Mouse (Mus musculus): ENCODE results near the gene Tmod1. TPM values are rescaled to one million over a fixed set of nuclear protein-coding genes. Genes with fewer than 3 reads are reported as not detected.

Gene Tmod1
- polyA plus RNA-seq, 1 experiment, result 0.34 TPM

DNA sequence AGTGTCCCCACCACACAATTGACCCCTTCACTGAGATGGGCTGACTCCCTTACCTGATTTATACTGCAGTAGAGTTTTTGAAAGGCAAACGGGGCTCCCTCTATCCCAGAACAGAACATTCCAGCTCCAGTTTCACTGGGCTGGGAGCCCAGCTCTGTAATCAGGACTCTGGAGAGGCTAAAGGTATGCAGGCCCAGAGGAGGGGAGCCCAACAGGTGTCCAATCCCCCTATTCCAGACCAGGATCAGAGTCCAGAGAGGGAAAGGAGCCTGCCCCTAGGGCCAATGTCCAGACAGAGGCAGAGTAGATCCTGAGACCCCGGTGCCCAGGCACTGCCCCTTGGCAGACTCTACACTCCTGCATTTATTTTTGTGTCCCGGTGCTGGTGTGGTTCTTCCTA is 26.2 kb downstream of the Tmod1 start:
- Histone ChIP-seq H3K79me3 (ENCODE audit: low read depth) (no peaks in the 10 kb centered on the region), H3K36me3 (ENCODE audit: control insufficient read depth, insufficient read depth) (no peaks in the 10 kb centered on the region), H3K4me3 (ENCODE audit: insufficient read depth, poor library complexity, severe bottlenecking) (no peak overlapping the region), H3ac (ENCODE audit: control insufficient read depth, insufficient read length, low read depth) (no peak overlapping the region), H3K79me2 (ENCODE audit: control insufficient read depth, insufficient read depth) (no peaks in the 10 kb centered on the region), H3K27me3 (ENCODE audit: control insufficient read depth, insufficient read depth, insufficient read length) (no peaks in the 10 kb centered on the region)
- no peak for TF ChIP-seq CTCF (IDR thresholded peaks at IDR 0.05; ENCODE audit: control insufficient read depth, insufficient read depth, insufficient read length)
- no peak for TF ChIP-seq FOSL1 (IDR thresholded peaks at IDR 0.05; ENCODE audit: insufficient read depth, low read length, poor library complexity, severe bottlenecking)
- TF ChIP-seq MYOG (IDR thresholded peaks at IDR 0.05; ENCODE audit: control insufficient read depth, extremely low read depth, insufficient read length), result no peak

GRCm38 (mm10) chr4:46065695-46066340 is 27.1 kb downstream of the Tmod1 start:
- Histone ChIP-seq H3K79me2 (ENCODE audit: control insufficient read depth, insufficient read depth) (no peaks in the 10 kb centered on the region), H3ac (ENCODE audit: control insufficient read depth, insufficient read length, low read depth) (no peak overlapping the region), H3K27me3 (ENCODE audit: control insufficient read depth, insufficient read depth, insufficient read length) (no peaks in the 10 kb centered on the region), H3K79me3 (ENCODE audit: low read depth) (no peaks in the 10 kb centered on the region), H3K36me3 (ENCODE audit: control insufficient read depth, insufficient read depth) (no peaks in the 10 kb centered on the region), H3K4me3 (ENCODE audit: insufficient read depth, poor library complexity, severe bottlenecking) (no peak overlapping the region)
- TF ChIP-seq MAX (IDR thresholded peaks at IDR 0.05), result no peak
- TF ChIP-seq MYOG (IDR thresholded peaks at IDR 0.05; ENCODE audit: control insufficient read depth, extremely low read depth, insufficient read length), result no peak
- TF ChIP-seq CTCF (IDR thresholded peaks at IDR 0.05; ENCODE audit: control insufficient read depth, insufficient read depth, insufficient read length), result no peak
- peak; percentile 57 for TF ChIP-seq USF1 (IDR thresholded peaks at IDR 0.05; ENCODE audit: low read depth)
- peak; percentile 49 for TF ChIP-seq CEBPB (IDR thresholded peaks at IDR 0.05; ENCODE audit: low read depth)
- no peak for TF ChIP-seq MYOD1 (IDR thresholded peaks at IDR 0.05; ENCODE audit: control insufficient read depth, insufficient read length, low read depth)
- TF ChIP-seq FOSL1 (IDR thresholded peaks at IDR 0.05; ENCODE audit: insufficient read depth, low read length, poor library complexity, severe bottlenecking), result no peak

GRCm38 (mm10) chr4:46068060-46068459 is 29.3 kb downstream of the Tmod1 start:
- Histone ChIP-seq H3K79me2 (ENCODE audit: control insufficient read depth, insufficient read depth) (no peaks in the 10 kb centered on the region), H3K27me3 (ENCODE audit: control insufficient read depth, insufficient read depth, insufficient read length) (no peaks in the 10 kb centered on the region), H3K36me3 (ENCODE audit: control insufficient read depth, insufficient read depth) (no peaks in the 10 kb centered on the region), H3ac (ENCODE audit: control insufficient read depth, insufficient read length, low read depth) (no peak overlapping the region), H3K4me3 (ENCODE audit: insufficient read depth, poor library complexity, severe bottlenecking) (no peak overlapping the region), H3K79me3 (ENCODE audit: low read depth) (no peaks in the 10 kb centered on the region)
- no peak for TF ChIP-seq MAX (IDR thresholded peaks at IDR 0.05)
- no peak for TF ChIP-seq CTCF (IDR thresholded peaks at IDR 0.05; ENCODE audit: control insufficient read depth, insufficient read depth, insufficient read length)
- no peak for TF ChIP-seq USF1 (IDR thresholded peaks at IDR 0.05; ENCODE audit: low read depth)
- no peak for TF ChIP-seq FOSL1 (IDR thresholded peaks at IDR 0.05; ENCODE audit: insufficient read depth, low read length, poor library complexity, severe bottlenecking)
- no peak for TF ChIP-seq MYOG (IDR thresholded peaks at IDR 0.05; ENCODE audit: control insufficient read depth, extremely low read depth, insufficient read length)
- TF ChIP-seq MYOD1 (IDR thresholded peaks at IDR 0.05; ENCODE audit: control insufficient read depth, insufficient read length, low read depth), result no peak
- TF ChIP-seq CEBPB (IDR thresholded peaks at IDR 0.05; ENCODE audit: low read depth), result no peak

- Histone ChIP-seq H3K79me2 (ENCODE audit: control insufficient read depth, insufficient read depth) (no peaks in the 10 kb centered on the region), H3K79me3 (ENCODE audit: low read depth) (no peaks in the 10 kb centered on the region), H3K36me3 (ENCODE audit: control insufficient read depth, insufficient read depth) (no peaks in the 10 kb centered on the region), H3K27me3 (ENCODE audit: control insufficient read depth, insufficient read depth, insufficient read length) (no peaks in the 10 kb centered on the region), H3ac (ENCODE audit: control insufficient read depth, insufficient read length, low read depth) (no peak overlapping the region), H3K4me3 (ENCODE audit: insufficient read depth, poor library complexity, severe bottlenecking) (no peak overlapping the region)
- TF ChIP-seq MAX (IDR thresholded peaks at IDR 0.05), result no peak
- no peak for TF ChIP-seq USF1 (IDR thresholded peaks at IDR 0.05; ENCODE audit: low read depth)
- TF ChIP-seq FOSL1 (IDR thresholded peaks at IDR 0.05; ENCODE audit: insufficient read depth, low read length, poor library complexity, severe bottlenecking), result no peak
- no peak for TF ChIP-seq MYOD1 (IDR thresholded peaks at IDR 0.05; ENCODE audit: control insufficient read depth, insufficient read length, low read depth)
- TF ChIP-seq CEBPB (IDR thresholded peaks at IDR 0.05; ENCODE audit: low read depth), result no peak
- TF ChIP-seq MYOG (IDR thresholded peaks at IDR 0.05; ENCODE audit: control insufficient read depth, extremely low read depth, insufficient read length), result no peak
- no peak for TF ChIP-seq CTCF (IDR thresholded peaks at IDR 0.05; ENCODE audit: control insufficient read depth, insufficient read depth, insufficient read length)
These were observed 29.8 kb downstream of the Tmod1 start for GRCm38 (mm10) chr4:46068573-46068972.

GRCm38 (mm10) chr4:46069851-46070482 is 31.2 kb downstream of the Tmod1 start:
- Histone ChIP-seq H3ac (ENCODE audit: control insufficient read depth, insufficient read length, low read depth) (no peak overlapping the region), H3K79me3 (ENCODE audit: low read depth) (no peaks in the 10 kb centered on the region), H3K36me3 (ENCODE audit: control insufficient read depth, insufficient read depth) (no peaks in the 10 kb centered on the region), H3K27me3 (ENCODE audit: control insufficient read depth, insufficient read depth, insufficient read length) (no peaks in the 10 kb centered on the region), H3K79me2 (ENCODE audit: control insufficient read depth, insufficient read depth) (no peaks in the 10 kb centered on the region), H3K4me3 (ENCODE audit: insufficient read depth, poor library complexity, severe bottlenecking) (no peak overlapping the region)
- TF ChIP-seq CTCF (IDR thresholded peaks at IDR 0.05; ENCODE audit: control insufficient read depth, insufficient read depth, insufficient read length), result no peak
- peak; percentile 35 for TF ChIP-seq USF1 (IDR thresholded peaks at IDR 0.05; ENCODE audit: low read depth)

GRCm38 (mm10) chr4:46072631-46073030 is 33.9 kb downstream of the Tmod1 start:
- Histone ChIP-seq H3K79me3 (ENCODE audit: low read depth) (no peaks in the 10 kb centered on the region), H3ac (ENCODE audit: control insufficient read depth, insufficient read length, low read depth) (no peak overlapping the region), H3K36me3 (ENCODE audit: control insufficient read depth, insufficient read depth) (no peaks in the 10 kb centered on the region), H3K79me2 (ENCODE audit: control insufficient read depth, insufficient read depth) (no peaks in the 10 kb centered on the region), H3K4me3 (ENCODE audit: insufficient read depth, poor library complexity, severe bottlenecking) (no peak overlapping the region), H3K27me3 (ENCODE audit: control insufficient read depth, insufficient read depth, insufficient read length) (no peaks in the 10 kb centered on the region)
- no peak for TF ChIP-seq MYOG (IDR thresholded peaks at IDR 0.05; ENCODE audit: control insufficient read depth, extremely low read depth, insufficient read length)
- no peak for TF ChIP-seq CEBPB (IDR thresholded peaks at IDR 0.05; ENCODE audit: low read depth)
- TF ChIP-seq MAX (IDR thresholded peaks at IDR 0.05), result no peak
- TF ChIP-seq FOSL1 (IDR thresholded peaks at IDR 0.05; ENCODE audit: insufficient read depth, low read length, poor library complexity, severe bottlenecking), result no peak
- no peak for TF ChIP-seq MYOD1 (IDR thresholded peaks at IDR 0.05; ENCODE audit: control insufficient read depth, insufficient read length, low read depth)

All from C2C12 (cell line).